Mouse (Mus musculus) ovary, postnatal 14 days (tissue): ENCODE data around the gene Mfsd7a.

Source experiments
- DNase-seq: peaks from one replicate; pipeline ENCODE4 v3.0.0; 2022; ENCODE audit warnings: low spot score

The Mfsd7a gene

DNA sequence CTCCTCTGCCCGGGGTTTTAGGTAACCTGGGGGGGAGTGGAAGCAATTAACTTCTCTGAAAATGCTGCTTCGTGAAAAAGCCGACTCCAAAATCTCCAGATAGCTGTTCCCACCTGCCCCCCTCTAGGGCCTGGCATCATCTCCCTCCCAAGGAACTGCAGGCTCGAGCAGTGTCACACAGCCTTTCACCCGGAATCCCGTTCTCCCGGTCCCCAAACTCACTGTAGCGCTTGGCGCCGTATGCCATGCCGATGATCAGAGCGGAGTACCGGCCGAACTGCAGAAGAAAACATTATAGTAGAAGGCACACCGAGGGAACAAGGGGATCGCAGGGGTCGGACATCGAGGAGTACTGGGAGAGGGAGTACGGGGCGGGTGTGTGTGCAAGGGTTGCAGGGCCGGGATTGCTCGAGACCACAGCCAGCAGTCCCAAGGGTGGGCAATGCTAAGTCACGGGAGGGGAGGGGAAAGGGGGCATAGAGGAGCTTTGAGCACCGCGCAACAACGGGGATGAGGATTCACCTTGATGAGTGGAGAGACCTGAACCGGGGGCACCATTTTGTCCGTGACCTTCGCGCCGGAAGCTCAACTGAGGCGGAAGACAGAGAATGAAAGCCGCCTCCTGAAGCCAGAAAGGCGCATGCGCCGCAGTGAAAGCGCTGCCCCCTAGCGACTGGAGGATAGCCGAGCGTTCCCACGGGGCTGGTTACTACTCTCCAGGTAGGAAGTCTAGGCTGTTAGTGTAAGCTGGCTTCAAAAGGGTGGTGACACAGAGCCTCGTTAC lies 14.7 kb downstream of the Mfsd7a start, which contains the start of gene Atp5k:
TSS of gene Atp5k (minus strand) at position 645 of the 784 bp plus-strand sequence.
- DNase-seq, result peak; percentile 91

DNA sequence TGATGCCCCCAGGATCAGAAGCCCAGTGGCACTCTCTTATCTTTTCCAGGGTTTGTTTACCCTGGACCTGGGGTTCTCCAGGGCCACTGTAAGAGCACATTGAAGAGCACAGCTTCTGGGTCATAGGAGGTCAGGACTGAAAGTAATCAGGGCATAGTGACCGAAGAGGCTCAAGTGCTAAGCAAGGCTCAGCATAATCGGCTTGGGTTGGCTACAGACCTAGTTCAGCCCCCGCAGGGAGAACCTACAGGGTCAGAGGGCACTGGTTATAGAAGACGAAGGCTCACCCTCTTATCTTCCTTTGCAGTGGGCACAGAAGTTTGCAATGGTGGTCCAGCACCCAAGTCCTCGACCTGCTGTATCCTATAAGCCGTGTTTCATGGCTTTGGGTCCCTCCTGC lies 17.5 kb downstream of the Mfsd7a start:
- DNase-seq, result no peak

DNA sequence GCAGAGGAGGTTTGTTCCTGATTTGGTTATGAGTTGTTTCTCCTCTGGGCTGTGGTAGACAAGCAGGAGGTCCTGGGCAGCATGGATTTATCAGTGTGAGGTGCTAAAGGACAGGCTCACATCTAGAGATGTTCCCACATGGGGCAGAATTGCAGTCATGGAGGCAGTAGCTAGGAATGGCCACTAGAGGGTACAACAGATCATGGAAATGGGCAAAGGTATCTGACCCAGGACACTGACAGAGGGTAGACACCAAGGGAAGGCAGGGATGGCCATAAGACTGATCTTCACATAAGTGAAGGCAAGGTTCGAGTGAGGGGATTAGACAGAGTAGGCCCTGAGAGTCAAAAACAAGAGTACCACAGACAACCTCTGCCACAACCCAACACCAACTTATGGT lies 21.5 kb downstream of the Mfsd7a start:
- peak; percentile 37 for DNase-seq

DNA sequence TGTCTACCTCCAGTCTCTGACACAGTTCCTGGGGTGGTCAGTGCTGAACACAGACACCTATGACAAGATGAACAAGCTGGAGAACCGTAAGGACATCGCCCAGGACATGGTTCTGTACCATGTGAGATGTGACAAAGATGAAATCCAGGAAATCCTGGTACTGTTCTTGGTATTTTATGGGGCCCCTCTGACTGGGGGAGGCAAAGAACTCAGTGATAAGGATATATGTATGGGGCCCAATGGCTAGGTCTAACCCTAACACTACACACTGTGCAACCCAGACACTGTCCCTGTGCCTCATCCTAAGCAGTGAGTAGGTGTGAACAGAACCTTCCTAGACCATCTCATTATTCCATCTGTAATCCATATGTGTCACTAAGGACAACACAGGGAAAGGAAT lies 25.3 kb downstream of the Mfsd7a start:
- DNase-seq, result no peak

DNA sequence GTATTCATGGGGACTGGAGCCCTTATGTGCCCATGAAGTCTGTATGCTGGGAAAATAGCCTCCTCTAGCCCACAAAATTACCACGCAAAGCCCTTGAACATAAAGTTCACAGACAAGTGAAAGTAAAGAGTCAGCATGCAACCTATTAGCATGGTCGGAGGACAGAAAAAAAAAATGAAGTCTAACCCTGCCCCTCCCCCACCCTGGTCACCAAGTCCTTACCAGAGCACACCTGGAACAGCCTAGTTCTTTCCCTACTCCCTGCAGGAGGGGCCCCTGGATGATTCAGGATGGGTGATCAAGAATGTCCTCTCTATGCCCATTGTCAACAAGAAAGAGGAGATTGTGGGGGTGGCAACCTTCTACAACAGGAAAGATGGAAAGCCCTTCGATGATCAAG lies 25.9 kb downstream of the Mfsd7a start:
- no peak for DNase-seq

DNA sequence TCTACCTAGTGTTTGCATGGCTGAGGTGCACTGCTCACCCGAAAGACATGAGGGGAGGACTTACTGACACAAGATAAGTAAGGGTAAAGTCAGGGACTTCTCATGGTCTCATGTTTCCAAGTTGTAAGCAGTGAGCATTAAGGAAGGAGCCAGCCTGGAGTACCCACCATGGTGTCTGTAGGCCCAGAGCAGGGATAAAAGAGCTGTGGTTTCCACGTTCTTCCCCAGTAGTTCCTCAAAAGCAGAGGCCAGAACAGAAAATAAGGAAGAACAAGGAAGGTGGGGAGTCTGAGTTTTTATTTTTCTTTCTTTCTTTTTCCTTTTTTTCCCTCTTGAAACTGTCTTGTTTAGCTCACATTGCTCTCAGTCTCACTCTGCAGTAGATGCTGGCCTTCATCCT lies 34.0 kb downstream of the Mfsd7a start:
- DNase-seq, result no peak

DNA sequence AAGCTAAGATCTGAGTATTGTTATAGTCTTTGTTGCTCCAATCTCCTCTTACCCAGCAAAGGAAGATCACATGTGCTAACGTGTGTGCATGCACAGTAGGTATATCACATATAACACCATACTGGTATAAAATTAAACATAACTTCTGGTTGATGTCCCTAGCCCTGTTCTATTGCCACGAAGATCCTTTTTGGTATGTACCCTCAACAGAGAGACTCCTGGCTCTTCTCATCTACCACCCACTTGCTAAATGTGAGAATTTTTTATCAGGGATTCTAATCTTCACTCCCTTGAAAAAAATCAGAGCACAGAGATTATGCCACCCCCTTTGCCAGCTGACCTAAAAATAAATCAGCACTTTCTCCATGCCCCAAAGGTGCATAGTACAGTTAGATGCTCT lies 41.7 kb downstream of the Mfsd7a start:
- no peak for DNase-seq

DNA sequence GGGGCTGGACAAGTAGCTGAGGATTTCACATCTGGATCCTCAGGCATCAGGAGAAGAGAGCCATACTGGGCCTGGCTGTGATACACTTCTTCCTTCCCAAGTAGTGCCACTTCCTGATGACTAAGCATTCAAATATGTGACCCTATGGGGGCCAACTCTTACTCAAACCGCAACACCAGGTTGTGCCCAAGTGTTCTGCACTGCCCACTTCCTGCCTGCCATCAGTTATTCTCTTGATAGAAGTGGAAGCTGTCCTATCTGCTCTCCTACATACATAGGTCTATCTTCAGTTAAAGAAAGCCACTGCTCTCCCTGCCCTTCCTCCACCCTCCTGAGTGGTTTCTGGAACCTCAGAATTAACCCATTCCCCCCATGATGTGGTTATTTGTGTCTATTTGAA lies 43.2 kb downstream of the Mfsd7a start:
- DNase-seq, result no peak

DNA sequence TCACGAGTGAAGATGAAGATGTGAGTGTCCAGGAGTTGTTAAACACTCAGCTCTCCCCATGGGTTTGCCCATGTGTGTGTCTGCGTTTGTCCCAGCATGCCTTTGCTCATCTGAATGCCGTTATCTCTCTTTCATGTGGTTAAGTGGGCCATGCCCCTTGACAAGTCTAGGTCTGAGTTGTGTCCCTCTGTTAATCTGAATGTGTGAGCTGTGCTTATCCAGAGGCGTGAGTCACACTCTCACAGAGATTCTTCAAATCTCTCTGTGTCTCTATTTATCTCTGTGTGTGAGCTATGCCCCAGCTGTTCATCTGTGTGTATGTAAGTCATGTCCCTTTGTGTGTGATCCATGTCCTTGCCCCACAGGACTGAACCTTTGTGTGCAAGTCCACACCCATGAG lies 45.2 kb downstream of the Mfsd7a start:
- DNase-seq, result no peak
